Mouse (Mus musculus): ENCODE results near the gene Lamtor4.
"Not testable (repeated sequence)": the region's sequence is repeated elsewhere in the genome, so short reads cannot be mapped to it uniquely, and the experiment has no call there.

The Lamtor4 gene

DNA sequence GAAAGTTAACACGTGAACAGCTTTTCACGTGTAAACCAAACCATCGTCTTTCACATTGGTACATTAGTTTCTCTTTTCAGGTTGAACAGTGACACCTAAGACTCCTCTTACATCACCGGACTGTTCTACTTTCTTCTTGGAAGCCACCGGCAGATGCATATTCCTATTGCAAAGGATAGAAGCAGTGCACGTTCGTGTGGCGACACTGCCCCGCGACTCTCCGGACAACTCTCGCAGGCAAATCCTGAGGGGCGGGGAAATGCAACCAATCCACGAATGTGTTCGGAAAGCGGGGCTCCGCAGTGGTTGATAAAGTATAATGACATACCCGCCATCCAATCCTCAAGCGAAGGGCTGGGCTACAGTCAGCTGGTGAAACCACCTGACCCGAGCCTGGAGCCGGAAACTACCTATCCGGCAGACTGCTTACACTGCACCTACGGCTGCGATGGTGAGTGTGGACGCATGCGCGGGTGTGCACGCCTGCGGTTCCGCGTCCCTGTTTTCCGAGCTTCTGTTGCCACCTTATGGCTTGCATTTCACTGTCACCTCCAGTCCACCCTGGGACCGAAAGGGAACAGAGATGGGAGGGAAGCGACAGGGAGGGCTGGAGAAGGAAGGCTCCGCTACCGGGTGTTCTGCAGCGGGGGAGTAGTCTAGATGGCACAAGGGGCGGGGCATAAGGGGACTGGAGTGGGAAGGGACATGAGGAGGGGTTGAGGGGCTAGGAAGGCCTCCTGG is at the start of gene Lamtor4:
Gene Lamtor4 (plus strand): TSS at position 130 of the 741 bp plus-strand sequence.
- peak; percentile 93 for DNase-seq

GRCm38 (mm10) chr5:138207253-138207652 is 48.0 kb upstream of the Lamtor4 start:
- DNase-seq: no peak

GRCm38 (mm10) chr5:138207873-138208272 is 47.4 kb upstream of the Lamtor4 start:
- DNase-seq: no peak

GRCm38 (mm10) chr5:138216632-138217031 is 38.6 kb upstream of the Lamtor4 start:
- DNase-seq: not testable (repeated sequence)

- no peak for DNase-seq
These were observed 35.4 kb upstream of the Lamtor4 start for GRCm38 (mm10) chr5:138219864-138220263.

- peak; percentile 67 for DNase-seq
These were observed 33.2 kb upstream of the Lamtor4 start for GRCm38 (mm10) chr5:138222111-138222510.

DNA sequence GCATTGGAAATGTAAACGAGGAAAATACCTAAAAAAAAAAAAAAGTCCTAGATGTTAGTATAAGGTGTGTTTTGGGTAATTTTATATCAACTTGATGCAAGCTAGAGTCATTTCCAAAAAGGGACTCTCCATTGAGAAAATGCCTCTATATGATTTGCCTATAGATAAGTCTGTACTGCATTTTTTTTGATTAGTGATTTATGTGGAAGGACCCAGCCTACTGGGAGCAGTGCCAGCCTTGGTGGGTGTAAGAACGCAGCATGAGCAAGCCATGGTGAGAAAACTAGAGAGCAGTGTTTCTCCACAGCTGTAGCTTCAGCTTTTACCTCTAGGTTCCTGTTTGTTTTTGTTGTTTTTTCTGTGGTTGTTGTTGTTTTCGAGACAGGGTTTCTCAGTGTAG is 32.0 kb upstream of the Lamtor4 start:
- DNase-seq: no peak

- no peak for DNase-seq
These were observed 29.6 kb upstream of the Lamtor4 start, which contains the start of gene Nxpe5 for GRCm38 (mm10) chr5:138225700-138226099. TSS of gene Nxpe5 (plus strand) at chr5:138225898.

DNA sequence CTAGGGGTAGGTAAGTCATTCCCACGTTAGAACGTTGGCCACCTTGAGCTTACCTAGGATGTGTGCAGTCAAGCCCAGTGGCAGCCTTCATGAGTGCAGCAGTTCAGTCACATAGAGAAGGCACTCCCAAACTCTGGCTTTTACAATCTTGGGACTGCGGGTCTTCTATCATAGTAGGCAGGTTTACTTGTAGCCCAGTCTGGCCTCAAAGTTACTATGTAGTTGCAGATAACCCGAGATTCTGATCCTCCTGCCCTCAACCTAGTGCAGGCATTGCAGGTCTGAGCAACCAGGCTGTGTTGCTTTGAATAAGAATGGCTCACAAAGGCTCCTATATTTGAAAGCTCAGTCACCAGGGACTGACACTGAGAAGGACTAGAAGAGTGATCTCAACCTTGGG is 28.8 kb upstream of the Lamtor4 start:
- no peak for DNase-seq

DNA sequence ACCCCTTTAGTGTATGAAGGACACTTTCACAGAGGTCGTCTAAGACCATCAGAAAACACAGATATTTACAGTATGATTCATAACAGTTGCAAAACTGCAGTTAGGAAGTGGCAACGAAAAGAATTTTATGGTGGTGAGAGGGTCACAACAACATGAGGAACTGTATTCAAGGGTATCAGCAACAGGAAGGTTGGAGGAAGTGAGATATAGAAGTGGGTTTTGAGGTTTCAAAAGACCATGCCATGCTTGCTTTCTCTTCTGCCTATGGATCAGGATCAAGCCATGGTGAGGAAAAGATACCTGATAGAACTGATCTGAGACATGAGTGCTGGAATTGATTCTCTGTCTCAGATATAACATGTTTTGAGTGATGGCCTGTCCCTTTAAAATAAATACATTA is 27.9 kb upstream of the Lamtor4 start:
- no peak for DNase-seq

GRCm38 (mm10) chr5:138228026-138228425 is 27.3 kb upstream of the Lamtor4 start:
- no peak for DNase-seq

DNA sequence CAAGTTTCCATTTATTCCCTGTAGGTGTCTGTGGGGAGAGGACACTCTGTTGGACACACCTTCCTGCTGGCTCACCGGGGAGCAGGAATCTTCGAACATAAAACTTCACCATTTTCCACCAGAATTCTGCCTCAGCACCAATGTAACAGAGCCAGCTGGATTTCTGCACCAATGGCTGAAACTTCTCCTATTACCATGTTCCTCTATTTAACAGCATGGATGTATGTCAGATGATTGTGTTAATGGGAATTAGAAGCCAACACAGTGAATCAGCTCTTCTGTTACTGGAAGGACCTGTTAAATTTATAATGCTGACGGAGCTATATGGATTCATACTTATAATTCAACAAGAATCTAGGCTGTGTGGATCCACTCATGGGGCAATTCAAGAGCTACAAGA is 25.8 kb upstream of the Lamtor4 start:
- no peak for DNase-seq

GRCm38 (mm10) chr5:138233778-138234177 is 21.5 kb upstream of the Lamtor4 start:
- no peak for DNase-seq

DNA sequence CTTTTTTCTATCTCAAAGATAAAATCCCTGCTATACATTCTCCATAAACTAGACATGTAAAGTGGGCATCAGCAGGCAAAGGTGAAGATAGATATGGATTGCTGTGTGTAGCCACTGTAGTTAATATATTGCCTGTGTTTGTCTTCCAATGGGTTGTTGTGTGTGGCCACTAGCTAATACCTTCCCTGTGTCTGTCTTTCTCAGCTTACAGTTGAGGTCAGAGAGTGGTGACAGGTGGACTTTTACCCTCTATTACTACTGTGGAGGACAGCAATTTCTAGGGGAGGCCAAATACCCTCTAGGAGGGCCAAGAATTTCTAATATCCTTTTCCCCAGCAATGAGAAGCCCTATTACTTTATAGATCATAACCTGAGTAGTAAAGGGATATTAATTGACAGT is 21.1 kb upstream of the Lamtor4 start:
- DNase-seq: no peak

- DNase-seq: no peak
These were observed 13.8 kb upstream of the Lamtor4 start for GRCm38 (mm10) chr5:138241511-138241910.

DNA sequence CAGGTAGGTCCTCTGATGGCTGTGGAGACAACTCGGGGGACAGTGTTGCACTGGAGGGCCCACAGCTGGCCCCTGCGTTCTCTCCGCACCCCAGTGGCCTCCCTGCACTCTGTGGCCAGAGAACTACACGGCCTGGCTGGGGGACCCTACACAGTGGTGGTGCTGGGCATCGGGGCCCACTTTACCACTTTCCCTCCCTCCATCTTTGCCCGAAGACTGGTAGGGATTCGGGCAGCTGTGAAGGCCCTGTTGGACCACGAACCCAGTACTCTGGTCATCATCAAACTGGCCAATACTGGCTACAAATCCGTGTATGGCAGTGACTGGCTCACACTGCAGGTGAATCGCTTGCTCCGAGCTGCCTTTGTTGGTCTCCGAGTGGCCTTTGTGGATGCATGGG is 4.1 kb upstream of the Lamtor4 start:
- no peak for DNase-seq

DNA sequence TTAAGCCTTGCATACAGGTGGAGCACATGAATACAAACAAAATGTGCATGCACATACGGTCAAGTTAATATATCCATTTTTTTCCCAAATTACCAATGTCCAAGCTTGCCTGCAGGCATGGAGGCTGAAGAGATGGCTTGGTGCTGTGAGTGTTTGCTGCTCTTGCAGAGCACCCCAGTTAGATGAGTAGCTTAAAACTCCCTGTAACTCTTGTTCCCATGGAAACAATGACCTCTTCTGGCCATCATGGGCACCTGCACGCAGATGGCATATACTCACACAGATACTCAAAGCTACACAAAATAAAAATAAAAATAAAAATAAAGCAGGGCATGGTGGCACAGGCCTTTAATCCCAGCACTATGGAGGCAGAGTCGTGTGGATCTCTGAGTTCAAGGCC is 2.2 kb upstream of the Lamtor4 start:
- no peak for DNase-seq

- no peak for DNase-seq
These were observed 799 bp downstream of the Lamtor4 start for GRCm38 (mm10) chr5:138256094-138256467.

DNA sequence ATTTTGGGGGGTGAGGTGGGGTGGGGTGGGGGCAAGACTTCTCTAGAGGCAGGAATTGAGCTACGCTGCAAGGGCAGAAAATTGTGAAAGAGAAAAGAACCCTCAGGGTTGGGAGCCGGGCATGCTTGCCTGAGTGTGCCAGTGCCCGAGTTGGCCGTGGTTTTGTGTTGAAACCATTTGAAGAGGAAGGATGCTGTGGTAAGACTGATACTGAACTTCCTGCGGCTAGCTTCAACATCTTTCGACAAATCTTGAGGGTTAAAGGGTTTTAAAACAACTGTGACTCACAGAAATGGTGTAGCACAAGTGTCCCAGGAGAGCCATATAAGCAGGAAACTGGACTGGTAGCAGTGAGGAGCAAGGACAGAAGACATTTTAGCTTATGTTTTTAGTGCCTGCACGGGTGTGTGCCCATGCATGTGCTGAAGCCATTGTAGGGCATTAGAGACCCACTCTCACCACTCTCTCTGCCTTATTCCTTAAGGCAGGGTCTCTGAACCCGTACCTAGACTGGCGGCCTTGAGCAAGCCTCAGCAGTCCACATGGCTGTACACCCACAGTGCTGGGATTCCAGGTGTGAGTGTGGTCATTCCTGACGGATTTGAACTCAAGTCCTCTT is 1.8 kb downstream of the Lamtor4 start:
- no peak for DNase-seq

- no peak for DNase-seq
These were observed 2.3 kb downstream of the Lamtor4 start for GRCm38 (mm10) chr5:138257585-138257978.

DNA sequence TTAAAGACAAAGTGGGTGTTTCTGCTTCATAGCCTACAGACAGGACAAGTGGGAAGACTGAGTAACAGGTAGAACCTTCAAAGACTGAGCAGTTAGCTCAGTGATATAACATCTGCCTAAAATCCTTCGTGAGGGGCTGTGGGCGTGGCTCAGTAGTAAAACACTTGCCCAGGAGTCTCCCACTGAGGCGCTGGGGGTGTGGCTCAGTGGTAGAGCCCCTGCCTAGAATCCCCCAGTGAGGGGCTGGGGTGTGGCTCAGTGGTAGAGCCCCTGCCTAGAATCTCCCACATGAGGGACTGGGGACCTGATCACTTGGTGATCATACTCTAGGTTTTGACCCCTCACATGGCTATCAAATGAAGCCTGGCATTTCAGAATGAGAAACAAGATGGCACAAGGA is 2.8 kb downstream of the Lamtor4 start:
- DNase-seq: no peak

DNA sequence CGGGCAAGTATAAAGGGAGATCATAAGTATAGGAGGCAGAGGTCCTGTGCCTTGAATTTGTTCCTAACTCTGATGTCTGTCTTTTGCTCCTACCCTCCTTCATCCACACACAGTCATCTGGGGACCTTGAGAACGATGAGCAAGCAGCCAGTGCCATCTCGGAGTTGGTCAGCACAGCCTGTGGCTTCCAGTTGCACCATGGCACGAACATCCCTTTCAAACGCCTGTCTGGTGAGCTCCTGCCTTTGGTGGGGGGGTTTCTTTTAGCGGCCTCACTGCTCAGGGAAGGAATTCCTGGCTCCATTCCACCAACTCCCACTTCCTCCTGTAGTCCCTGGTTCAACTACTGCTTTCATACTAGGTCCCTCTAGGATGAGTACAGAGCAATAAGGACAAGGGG is 3.3 kb downstream of the Lamtor4 start:
- DNase-seq: no peak

GRCm38 (mm10) chr5:138258993-138259392 is 3.7 kb downstream of the Lamtor4 start:
- no peak for DNase-seq

- no peak for DNase-seq
These were observed 4.8 kb downstream of the Lamtor4 start for GRCm38 (mm10) chr5:138260051-138260450.

DNA sequence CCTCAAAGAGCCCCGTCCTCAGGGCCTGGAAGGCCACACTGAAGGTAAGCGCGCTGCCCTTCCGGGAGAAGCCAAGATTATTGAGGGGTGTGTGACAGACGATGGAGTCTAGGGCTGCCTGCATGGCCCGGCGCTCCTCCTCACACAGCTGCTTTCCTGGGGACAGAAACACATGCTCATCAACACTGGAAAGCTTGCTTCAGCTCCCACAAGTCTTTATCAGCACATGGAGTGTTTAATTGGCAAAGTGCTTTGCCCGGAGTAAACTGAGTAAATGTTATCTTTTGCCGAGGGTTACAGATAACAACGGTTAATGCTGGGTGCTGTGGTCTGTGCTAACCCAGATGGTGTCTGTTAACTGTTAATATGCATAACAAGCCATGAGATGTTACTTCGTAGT is 5.6 kb downstream of the Lamtor4 start:
- DNase-seq: no peak

Measured in cerebellum, adult 8-10 months (tissue).